Mouse (Mus musculus): Measurements from ENCODE around the gene Furin. TPM values are rescaled to one million over a fixed set of nuclear protein-coding genes. Genes with fewer than 3 reads are reported as not detected.

The Furin gene
- polyA plus RNA-seq, 1 experiment from 2014 or later, result 11.0 TPM

GRCm38 (mm10) chr7:80377471-80377870 lies 27.8 kb downstream of the Furin start:
- Histone ChIP-seq H3K4me3 (no peak overlapping the region), H3K4me2 (no peak overlapping the region), H3K36me3 (peaks cover 22% of the 10 kb centered on the region), H3K4me1 (no peaks in the 10 kb centered on the region; the same call in 1 of the 2 replicates), H3K27me3 (no peaks in the 10 kb centered on the region), H3K9ac (no peak overlapping the region), H3K9me3 (no peaks in the 10 kb centered on the region), H3K27ac (no peak overlapping the region)
- ATAC-seq (ENCODE audit: insufficient number of reproducible peaks, insufficient read depth, low FRiP score, low TSS enrichment, low read depth), result no peak
- 38% methylated on average over 6 of the region's 6 CpGs for WGBS

- no peak overlapping the region for H3K9ac ChIP-seq
- H3K27me3 ChIP-seq, result no peaks in the 10 kb centered on the region
- 0 out of 2 replicates have a peak, but pooled peaks cover 4% of the 10 kb centered on the region for H3K4me1 ChIP-seq
- 80% methylated on average over 10 of the region's 10 CpGs for WGBS
- no peak overlapping the region for H3K4me2 ChIP-seq
- ATAC-seq (ENCODE audit: insufficient number of reproducible peaks, insufficient read depth, low FRiP score, low TSS enrichment, low read depth), result no peak
- H3K27ac ChIP-seq, result no peak overlapping the region
- H3K4me3 ChIP-seq, result no peak overlapping the region
- H3K36me3 ChIP-seq, result peaks cover 22% of the 10 kb centered on the region
- no peaks in the 10 kb centered on the region for H3K9me3 ChIP-seq
Observed at GRCm38 (mm10) chr7:80376192-80376591, 29.0 kb downstream of the Furin start.

DNA sequence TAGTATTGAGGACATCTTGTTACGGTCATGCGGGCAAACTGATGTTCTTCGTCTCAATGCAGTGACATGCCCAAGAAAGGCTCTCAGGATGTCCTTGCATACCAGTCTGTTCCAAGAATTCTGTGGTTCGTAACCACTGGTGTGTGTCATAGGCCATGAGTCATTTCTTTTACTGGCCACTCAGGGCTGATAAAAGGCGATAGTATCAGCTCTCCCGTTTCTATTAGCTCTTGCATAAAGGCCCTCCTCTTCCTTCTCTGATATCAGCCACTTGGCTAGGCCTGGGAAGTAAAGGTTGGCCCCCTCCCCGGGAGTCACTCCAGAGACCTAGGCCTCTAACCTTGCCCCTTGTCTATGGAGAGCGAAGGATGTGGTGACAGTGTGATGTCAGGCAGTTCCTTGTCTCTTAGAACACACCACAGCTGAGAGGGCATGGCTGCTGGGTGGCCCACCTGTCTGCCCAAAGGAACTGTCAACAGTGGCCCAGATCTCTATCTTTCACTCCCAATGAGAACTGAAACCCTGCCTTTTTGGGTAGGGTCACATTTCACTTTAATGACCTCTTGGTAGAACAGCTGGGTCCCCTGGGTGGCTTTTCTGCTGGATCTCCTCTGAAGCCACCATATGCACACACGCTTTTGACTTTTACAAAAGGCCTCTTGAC lies 29.7 kb downstream of the Furin start:
- Histone ChIP-seq H3K27ac (no peak overlapping the region), H3K9me3 (no peaks in the 10 kb centered on the region), H3K36me3 (peaks cover 20% of the 10 kb centered on the region), H3K4me3 (no peak overlapping the region), H3K4me2 (no peak overlapping the region), H3K4me1 (0 out of 2 replicates have a peak, but pooled peaks cover 4% of the 10 kb centered on the region), H3K27me3 (no peaks in the 10 kb centered on the region), H3K9ac (no peak overlapping the region)
- WGBS, result 85% methylated on average over 9 of the region's 9 CpGs
- ATAC-seq (ENCODE audit: insufficient number of reproducible peaks, insufficient read depth, low FRiP score, low TSS enrichment, low read depth), result no peak

DNA sequence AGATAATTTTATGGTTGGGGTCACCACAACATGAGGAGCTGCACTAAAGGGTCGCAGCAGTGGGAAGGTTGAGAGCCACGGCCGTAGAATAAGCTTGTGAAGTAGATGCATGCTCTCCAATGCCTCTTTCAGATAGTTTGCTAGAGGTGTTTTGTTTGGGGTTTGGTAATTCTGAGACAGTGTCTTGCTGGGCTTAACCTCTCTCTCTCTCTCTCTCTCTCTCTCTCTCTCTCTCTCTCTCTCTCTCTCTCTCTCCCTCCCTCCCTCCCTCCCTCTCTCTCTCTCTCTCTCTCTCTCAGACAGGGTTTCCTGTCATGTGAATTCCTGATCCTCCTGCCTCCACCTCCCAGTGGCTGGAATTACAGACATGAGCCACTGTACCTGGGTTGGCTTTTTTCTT lies 30.5 kb downstream of the Furin start:
- H3K27ac ChIP-seq, result no peak overlapping the region
- H3K36me3 ChIP-seq, result peaks cover 12% of the 10 kb centered on the region
- WGBS, result 91% methylated on average over 3 of the region's 3 CpGs
- H3K4me3 ChIP-seq, result no peak overlapping the region
- H3K27me3 ChIP-seq, result no peaks in the 10 kb centered on the region
- H3K9ac ChIP-seq, result no peak overlapping the region
- peaks cover 9% of the 10 kb centered on the region for H3K4me1 ChIP-seq
- no peak for ATAC-seq (ENCODE audit: insufficient number of reproducible peaks, insufficient read depth, low FRiP score, low TSS enrichment, low read depth)
- H3K9me3 ChIP-seq, result no peaks in the 10 kb centered on the region
- H3K4me2 ChIP-seq, result no peak overlapping the region

DNA sequence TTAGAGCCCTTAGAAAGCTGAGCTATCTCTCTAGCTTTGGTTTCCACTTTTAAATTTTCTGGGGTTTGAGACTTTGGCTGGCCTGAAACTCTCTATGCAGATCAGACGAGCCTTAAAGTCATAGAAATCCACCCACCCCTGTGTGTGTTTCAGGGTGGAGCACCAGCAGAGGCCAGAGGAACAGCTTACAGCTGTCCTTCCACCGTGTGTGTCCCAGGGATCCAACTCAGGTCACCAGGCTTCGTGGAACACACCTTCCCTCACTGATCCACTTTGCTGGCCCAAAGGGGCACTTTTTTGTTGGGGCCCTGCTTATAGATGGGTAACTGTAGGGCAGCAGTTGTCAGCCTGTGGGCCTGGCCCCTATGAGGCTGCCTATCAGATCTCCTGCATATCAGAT lies 31.0 kb downstream of the Furin start:
- Histone ChIP-seq H3K4me2 (no peak overlapping the region), H3K9me3 (no peaks in the 10 kb centered on the region), H3K27ac (no peak overlapping the region; the same call in 1 of the 2 replicates), H3K9ac (no peak overlapping the region), H3K4me3 (no peak overlapping the region), H3K4me1 (peaks cover 14% of the 10 kb centered on the region), H3K27me3 (no peaks in the 10 kb centered on the region), H3K36me3 (peaks cover 8% of the 10 kb centered on the region)
- WGBS, result 57% methylated on average over 3 of the region's 3 CpGs
- no peak for ATAC-seq (ENCODE audit: insufficient number of reproducible peaks, insufficient read depth, low FRiP score, low TSS enrichment, low read depth)

DNA sequence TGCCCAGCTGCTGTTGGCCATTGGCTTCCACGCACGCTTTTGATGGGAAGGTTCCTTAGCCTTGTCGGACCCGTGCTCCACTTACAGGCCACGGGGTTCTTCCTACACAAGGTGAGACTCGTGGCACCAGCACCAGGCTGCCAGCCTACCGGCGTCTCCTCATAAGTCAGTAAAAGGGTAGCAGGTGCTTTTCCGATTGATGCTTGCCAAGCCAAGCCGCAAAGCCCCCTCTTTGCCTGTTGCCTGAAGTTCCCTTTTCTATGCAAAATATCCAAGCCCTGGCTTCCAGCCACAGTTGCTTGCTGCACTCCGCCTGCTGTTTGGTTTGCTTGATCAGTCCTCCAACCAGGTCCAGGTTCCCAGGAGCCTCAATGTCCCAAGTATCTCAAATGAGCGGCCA lies 31.4 kb downstream of the Furin start:
- Histone ChIP-seq H3K4me3 (no peak overlapping the region), H3K27me3 (no peaks in the 10 kb centered on the region), H3K4me2 (no peak overlapping the region), H3K4me1 (peaks cover 18% of the 10 kb centered on the region), H3K27ac (no peak overlapping the region; the same call in 1 of the 2 replicates), H3K36me3 (peaks cover 5% of the 10 kb centered on the region; the same call in 1 of the 2 replicates), H3K9ac (no peak overlapping the region), H3K9me3 (no peaks in the 10 kb centered on the region)
- WGBS, result 84% methylated on average over 12 of the region's 12 CpGs
- no peak for ATAC-seq (ENCODE audit: insufficient number of reproducible peaks, insufficient read depth, low FRiP score, low TSS enrichment, low read depth)

DNA sequence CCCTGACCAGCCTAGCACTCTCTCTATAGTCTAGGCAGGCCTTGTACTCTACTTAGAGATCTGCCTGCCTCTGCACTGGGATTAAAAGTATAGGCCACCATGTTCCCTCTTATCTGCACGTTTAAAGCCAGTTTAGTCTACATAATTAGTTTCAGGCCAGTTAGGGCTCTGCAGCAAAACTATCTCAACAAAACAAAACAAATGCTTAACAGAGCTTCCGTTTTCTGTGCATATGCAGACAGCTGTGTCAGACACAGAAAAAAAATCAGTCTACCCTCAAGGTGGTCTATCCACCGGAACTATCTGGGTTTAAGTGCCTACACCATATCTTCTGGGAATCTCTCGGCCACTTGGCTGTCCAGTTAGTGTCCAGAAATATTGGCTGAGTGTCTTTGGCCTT lies 31.9 kb downstream of the Furin start:
- no peak for ATAC-seq (ENCODE audit: insufficient number of reproducible peaks, insufficient read depth, low FRiP score, low TSS enrichment, low read depth)
- 64% methylated on average over 4 of the region's 4 CpGs for WGBS

GRCm38 (mm10) chr7:80372667-80373066 lies 32.6 kb downstream of the Furin start:
- H3K27me3 ChIP-seq, result no peaks in the 10 kb centered on the region
- 57% methylated on average over 2 of the region's 2 CpGs for WGBS
- no peak for ATAC-seq (ENCODE audit: insufficient number of reproducible peaks, insufficient read depth, low FRiP score, low TSS enrichment, low read depth)
- H3K27ac ChIP-seq, result no peak overlapping the region
- no peak overlapping the region for H3K4me3 ChIP-seq
- H3K36me3 ChIP-seq, result peaks cover 11% of the 10 kb centered on the region
- H3K4me1 ChIP-seq, result peaks cover 24% of the 10 kb centered on the region
- no peak overlapping the region for H3K9ac ChIP-seq
- no peak overlapping the region for H3K4me2 ChIP-seq
- H3K9me3 ChIP-seq, result no peaks in the 10 kb centered on the region

More for the DNA sequence above, 31.9 kb downstream of the Furin start:
- no peak overlapping the region for H3K9ac ChIP-seq
- no peak overlapping the region for H3K4me2 ChIP-seq
- H3K36me3 ChIP-seq, result peaks cover 5% of the 10 kb centered on the region
- no peak overlapping the region for H3K4me3 ChIP-seq
- peaks cover 23% of the 10 kb centered on the region for H3K4me1 ChIP-seq
- H3K27ac ChIP-seq, result no peak overlapping the region
- H3K27me3 ChIP-seq, result no peaks in the 10 kb centered on the region
- H3K9me3 ChIP-seq, result no peaks in the 10 kb centered on the region

DNA sequence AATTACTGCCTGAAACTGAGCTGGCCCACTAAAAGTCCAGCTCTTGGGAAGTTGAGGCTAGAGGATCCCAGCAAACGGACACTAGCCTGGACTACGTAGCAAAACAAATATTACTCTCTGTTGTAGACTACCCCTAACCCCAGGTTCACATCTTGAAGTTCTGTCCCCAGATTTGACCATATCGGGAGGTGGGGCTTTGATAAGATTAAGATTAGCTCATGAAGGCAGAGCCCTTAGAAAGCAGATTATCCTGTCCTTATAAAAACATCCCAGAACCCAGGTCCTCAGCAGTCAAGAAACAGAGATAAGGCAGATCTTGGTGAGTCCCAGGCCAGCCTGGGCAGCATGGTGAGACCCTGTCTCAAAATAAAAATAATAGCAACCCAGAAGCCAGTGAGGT lies 33.1 kb downstream of the Furin start:
- no peak for ATAC-seq (ENCODE audit: insufficient number of reproducible peaks, insufficient read depth, low FRiP score, low TSS enrichment, low read depth)
- Histone ChIP-seq H3K4me1 (peaks cover 24% of the 10 kb centered on the region), H3K27me3 (no peaks in the 10 kb centered on the region), H3K36me3 (peaks cover 16% of the 10 kb centered on the region), H3K9ac (no peak overlapping the region), H3K9me3 (no peaks in the 10 kb centered on the region), H3K4me2 (no peak overlapping the region), H3K27ac (no peak overlapping the region), H3K4me3 (no peak overlapping the region)
- 86% methylated on average over 3 of the region's 3 CpGs for WGBS

GRCm38 (mm10) chr7:80371041-80371751 lies 34.0 kb downstream of the Furin start, which contains the start of gene Man2a2:
Gene Man2a2 (minus strand): TSS chr7:80371375.
- peak; percentile 65 for ATAC-seq (ENCODE audit: insufficient number of reproducible peaks, insufficient read depth, low FRiP score, low TSS enrichment, low read depth)
- H3K4me1 ChIP-seq, result peaks cover 24% of the 10 kb centered on the region
- H3K27ac ChIP-seq, result peak within 1 kb of the TSS; percentile 92
- peak within 1 kb of the TSS; percentile 77 for H3K4me2 ChIP-seq
- under 1% methylated on average over 49 of the region's 86 CpGs for WGBS
- H3K4me3 ChIP-seq, result peak within 1 kb of the TSS; percentile 88
- peaks cover 25% of the 10 kb centered on the region for H3K36me3 ChIP-seq
- no peaks in the 10 kb centered on the region for H3K27me3 ChIP-seq
- peak within 1 kb of the TSS; percentile 87 for H3K9ac ChIP-seq
- H3K9me3 ChIP-seq, result no peaks in the 10 kb centered on the region

- Histone ChIP-seq H3K27ac (peak overlapping the region; percentile 92), H3K4me2 (peak overlapping the region; percentile 77), H3K36me3 (peaks cover 31% of the 10 kb centered on the region), H3K9ac (peak overlapping the region; percentile 87), H3K27me3 (no peaks in the 10 kb centered on the region), H3K4me3 (peak overlapping the region; percentile 88), H3K4me1 (peaks cover 24% of the 10 kb centered on the region), H3K9me3 (no peaks in the 10 kb centered on the region)
- 0% methylated on average over 31 of the region's 31 CpGs for WGBS
- ATAC-seq (ENCODE audit: insufficient number of reproducible peaks, insufficient read depth, low FRiP score, low TSS enrichment, low read depth), result peak; percentile 76
Observed at GRCm38 (mm10) chr7:80370649-80371040, 34.6 kb downstream of the Furin start.

DNA sequence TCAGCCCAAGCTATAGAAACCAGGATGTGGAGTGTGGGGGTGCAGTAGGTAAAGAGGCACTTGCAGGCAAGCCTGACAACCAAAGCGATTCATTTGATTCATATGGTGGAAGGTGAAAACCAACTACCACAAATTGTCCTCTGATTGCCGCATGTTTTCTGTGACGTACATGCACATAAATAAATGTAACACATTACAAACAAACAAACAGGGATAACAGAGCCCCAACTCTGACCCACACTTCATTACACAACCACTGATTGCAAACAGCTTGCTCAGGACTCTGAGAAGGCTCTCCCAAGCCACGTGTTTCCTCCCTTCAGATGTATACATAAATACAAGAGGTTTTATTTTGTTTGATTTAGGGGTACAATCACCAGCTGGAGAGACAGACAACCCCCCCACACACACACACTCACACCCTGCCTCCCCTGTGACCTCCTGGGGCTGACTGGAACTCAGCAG lies 35.2 kb downstream of the Furin start:
- H3K27ac ChIP-seq, result peak overlapping the region; percentile 92
- peaks cover 35% of the 10 kb centered on the region for H3K36me3 ChIP-seq
- H3K4me1 ChIP-seq, result peaks cover 24% of the 10 kb centered on the region
- no peak for ATAC-seq (ENCODE audit: insufficient number of reproducible peaks, insufficient read depth, low FRiP score, low TSS enrichment, low read depth)
- peak overlapping the region; percentile 77 for H3K4me2 ChIP-seq
- WGBS, result 25% methylated on average over 4 of the region's 4 CpGs
- no peaks in the 10 kb centered on the region for H3K27me3 ChIP-seq
- H3K9me3 ChIP-seq, result no peaks in the 10 kb centered on the region
- H3K4me3 ChIP-seq, result peak overlapping the region; percentile 88
- H3K9ac ChIP-seq, result peak overlapping the region; percentile 87

Data from embryonic facial prominence, embryonic 13.5 days (tissue).